Comparison of ENCODE assay signal across 9 mouse cellular contexts in the genomic region with DNA sequence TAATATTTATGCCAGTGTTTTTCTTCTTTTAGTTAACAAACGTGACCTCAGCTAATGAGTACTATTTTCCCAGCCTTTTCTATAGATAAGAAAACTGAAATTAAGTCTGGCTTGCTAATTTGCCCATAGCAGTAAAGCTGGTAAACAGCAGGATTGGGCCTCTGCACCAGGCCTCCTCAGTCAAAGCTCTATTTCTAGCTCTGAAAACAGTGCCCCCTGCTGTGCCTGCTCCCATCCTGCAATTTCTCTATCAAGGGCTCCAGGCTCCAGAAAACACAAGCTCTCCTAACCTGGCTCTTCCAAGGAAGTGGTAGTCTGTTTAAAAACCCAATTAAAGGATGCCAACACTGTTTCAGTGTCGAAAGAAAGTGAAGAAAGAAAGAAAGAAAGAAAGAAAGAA.
DNase-seq lines count a peak whose midpoint lies in the region; ATAC-seq and TF ChIP-seq lines count a peak whose summit lies in the region.
"Had no signal": no experiment of that assay in that cellular context is flagged by ENCODE, and none has a peak within 500 bp of the region (broad histone marks: within the 10 kb centered on the region; RNA-seq: fewer than 3 reads in every experiment).

No protein-coding gene starts in this region.

- no peak overlapping the region for H3K27ac ChIP-seq in kidney, embryonic 15.5 days
- H3K27ac ChIP-seq in hindbrain, embryonic 15.5 days (replicated peaks): peak overlapping the region; percentile 67; the same call in 1 of the 2 replicates
- no peak overlapping the region for H3K27ac ChIP-seq in left cerebral cortex, adult 2 months
- H3K27ac ChIP-seq in midbrain, postnatal 0 days (ENCODE audit: low read depth, low read length): no peak overlapping the region
- H3K27ac ChIP-seq: limb, embryonic 15.5 days had no signal

- intact Hi-C loops in left cerebral cortex, adult 2 months (cut with DNase I): loop anchor here (2.0 to 10.0 kb wide), 3 partner anchors 104 to 1338 kb away; a partner anchor contains a TSS

- peak; percentile 75 for TF ChIP-seq CTCF in left cerebral cortex, adult 2 months (IDR thresholded peaks at IDR 0.05)
- TF ChIP-seq CTCF in midbrain, postnatal 0 days (IDR thresholded peaks at IDR 0.05): peak; percentile 67

- H3K9ac ChIP-seq in kidney, embryonic 15.5 days: no peak overlapping the region
- no peak overlapping the region for H3K9ac ChIP-seq in hindbrain, embryonic 15.5 days
- H3K9ac ChIP-seq in midbrain, postnatal 0 days (replicated peaks; ENCODE audit: low read length, poor library complexity, severe bottlenecking): no peak overlapping the region
- H3K9ac ChIP-seq: limb, embryonic 15.5 days had no signal

- H3K4me1 ChIP-seq in kidney, embryonic 15.5 days: peaks cover 10% of the 10 kb centered on the region
- peaks cover 36% of the 10 kb centered on the region for H3K4me1 ChIP-seq in hindbrain, embryonic 15.5 days (replicated peaks)
- H3K4me1 ChIP-seq in midbrain, postnatal 0 days (ENCODE audit: insufficient read depth, low read length): no peaks in the 10 kb centered on the region; the same call in 1 of the 2 replicates

- WGBS in kidney, embryonic 15.5 days: 59% methylated on average over 2 of the region's 2 CpGs
- 50% methylated on average over 2 of the region's 2 CpGs for WGBS in hindbrain, embryonic 15.5 days
- 54% methylated on average over 2 of the region's 2 CpGs for WGBS in midbrain, postnatal 0 days

- no peak for ATAC-seq in kidney, embryonic 15.5 days (replicated peaks; ENCODE audit: low FRiP score)
- ATAC-seq in hindbrain, embryonic 15.5 days (ENCODE audit: low FRiP score, low read depth): no peak
- no peak for ATAC-seq in midbrain, postnatal 0 days (ENCODE audit: low FRiP score)

- no peaks in the 10 kb centered on the region for H3K36me3 ChIP-seq in kidney, embryonic 15.5 days
- H3K36me3 ChIP-seq in hindbrain, embryonic 15.5 days: no peaks in the 10 kb centered on the region
- H3K36me3 ChIP-seq in midbrain, postnatal 0 days (ENCODE audit: insufficient read depth, low read length): no peaks in the 10 kb centered on the region
- H3K36me3 ChIP-seq: limb, embryonic 15.5 days had no signal

- H3K9me3 ChIP-seq in kidney, embryonic 15.5 days (replicated peaks): no peaks in the 10 kb centered on the region
- H3K9me3 ChIP-seq in hindbrain, embryonic 15.5 days: no peaks in the 10 kb centered on the region
- H3K9me3 ChIP-seq in midbrain, postnatal 0 days (ENCODE audit: low read length): no peaks in the 10 kb centered on the region
- H3K9me3 ChIP-seq: limb, embryonic 15.5 days had no signal

- no peak overlapping the region for H3K4me2 ChIP-seq in kidney, embryonic 15.5 days
- H3K4me2 ChIP-seq in hindbrain, embryonic 15.5 days: no peak overlapping the region
- no peak overlapping the region for H3K4me2 ChIP-seq in midbrain, postnatal 0 days (ENCODE audit: low read depth, low read length, poor library complexity, severe bottlenecking)
- H3K4me2 ChIP-seq: limb, embryonic 15.5 days had no signal

- no peak overlapping the region for H3K4me3 ChIP-seq in kidney, embryonic 15.5 days (replicated peaks)
- H3K4me3 ChIP-seq in hindbrain, embryonic 15.5 days: no peak overlapping the region
- H3K4me3 ChIP-seq in left cerebral cortex, adult 2 months: no peak overlapping the region
- H3K4me3 ChIP-seq in midbrain, postnatal 0 days (ENCODE audit: low read depth, low read length): no peak overlapping the region
- H3K4me3 ChIP-seq: limb, embryonic 15.5 days had no signal

- no peaks in the 10 kb centered on the region for H3K27me3 ChIP-seq in kidney, embryonic 15.5 days
- no peaks in the 10 kb centered on the region for H3K27me3 ChIP-seq in hindbrain, embryonic 15.5 days
- H3K27me3 ChIP-seq in midbrain, postnatal 0 days (ENCODE audit: insufficient read depth, low read length): no peaks in the 10 kb centered on the region
- H3K27me3 ChIP-seq: limb, embryonic 15.5 days had no signal

- DNase-seq in kidney, adult 11 months: peak; percentile 55
- DNase-seq in cerebellum, adult 11 months: peak; percentile 52
- DNase-seq in forelimb bud, embryonic 11.5 days (ENCODE audit: low read depth, low spot score): peak; percentile 63
- DNase-seq in left cerebral cortex, adult 2 months (ENCODE audit: extremely low spot score in 1 of 2, low spot score in 2 of 2): peak; percentile 63 to 74
- peak; percentile 72 for DNase-seq in midbrain, postnatal 0 days (ENCODE audit: low spot score)
- peak; percentile 76 for DNase-seq in urinary bladder, postnatal 14 days (ENCODE audit: low spot score)
